Mouse (Mus musculus) heart, adult 2 months (tissue): ENCODE results near the gene Pdia5. TPM values are rescaled to one million over a fixed set of nuclear protein-coding genes. Genes with fewer than 3 reads are reported as not detected.

Experiments used
- DNase-seq, 2 experiments: peaks; one replicate each; pipeline ENCODE4 v3.0.0; 2021
- H3K27ac ChIP-seq: fragments of 200-600 bp; 2 replicates; pipeline ENCODE4 v1.8.1; 2022
- H3K27me3 ChIP-seq: fragments of 200-500 bp; 2 replicates; pipeline ENCODE4 v1.6.1; 2012; ENCODE audit warnings: mild to moderate bottlenecking, low read length, inconsistent platforms, mixed read lengths; ENCODE audit not compliant: control insufficient read depth, insufficient read depth
- H3K36me3 ChIP-seq: fragments of 200-500 bp; 2 replicates; pipeline ENCODE4 v1.6.1; 2012; ENCODE audit warnings: low read length, inconsistent platforms; ENCODE audit not compliant: control insufficient read depth, insufficient read depth
- H3K4me1 ChIP-seq: fragments of 200-500 bp; 2 replicates; pipeline ENCODE4 v1.6.1; 2011; ENCODE audit warnings: low read length; ENCODE audit not compliant: control insufficient read depth, insufficient read depth
- H3K4me3 ChIP-seq: fragments of 200-600 bp; 2 replicates; pipeline ENCODE4 v1.8.1; 2022
- H3K79me2 ChIP-seq: fragments of 200-500 bp; replicated peaks from 2 replicates; pipeline ENCODE4 v1.6.1; 2012; ENCODE audit warnings: mild to moderate bottlenecking, inconsistent platforms, low read length, moderate library complexity, mixed read lengths; ENCODE audit not compliant: control insufficient read depth, insufficient read depth
- H3K9ac ChIP-seq: fragments of 200-500 bp; 2 replicates; pipeline ENCODE4 v1.6.1; 2012; ENCODE audit warnings: low read depth, mild to moderate bottlenecking, control low read depth, inconsistent platforms, low read length, mixed read lengths
- CTCF ChIP-seq: fragments of 200-600 bp; IDR thresholded peaks from 2 replicates; pipeline ENCODE4 v1.8.1; 2022; ENCODE audit warnings: antibody characterized with exemption, mild to moderate bottlenecking, moderate library complexity
- EP300 ChIP-seq: fragments of 200-500 bp; IDR thresholded peaks from 2 replicates; pipeline ENCODE4 v1.6.1; 2011; ENCODE audit warnings: low read depth, low read length, control low read depth; ENCODE audit not compliant: insufficient read depth
- POLR2A ChIP-seq: fragments of 200-500 bp; IDR thresholded peaks from 2 replicates; pipeline ENCODE4 v1.6.1; 2011; ENCODE audit warnings: mild to moderate bottlenecking, low read depth, low read length, control low read depth; ENCODE audit not compliant: insufficient read depth
- WGBS: fragments of 180-500 bp; shearing (Covaris S2); methylation state at CpG from one replicate; pipeline ENCODE4 v1.1.7; 2018; 5-methylcytosine and 5-hydroxymethylcytosine counted together
- intact Hi-C: fragments of 180-260 bp; cut with DNase I; formaldehyde crosslinking; loops from one replicate; pipeline ENCODE4 v1.15.1; 2025
- polyA plus RNA-seq: library from polyadenylated mRNA; depleted of rRNA; stranded (reverse); fragments of >200 nt; gene quantifications from 2 replicates; pipeline ENCODE4 v1.2.3, GENCODE M21; 2012
- total RNA-seq, 2 experiments: library from RNA; stranded (reverse); gene quantifications; 2 replicates each; pipeline ENCODE4 v1.2.3; 2021

The Pdia5 gene
- total and polyA plus RNA-seq, 3 experiments = 4.1 to 5.0 (median 4.4) TPM

DNA sequence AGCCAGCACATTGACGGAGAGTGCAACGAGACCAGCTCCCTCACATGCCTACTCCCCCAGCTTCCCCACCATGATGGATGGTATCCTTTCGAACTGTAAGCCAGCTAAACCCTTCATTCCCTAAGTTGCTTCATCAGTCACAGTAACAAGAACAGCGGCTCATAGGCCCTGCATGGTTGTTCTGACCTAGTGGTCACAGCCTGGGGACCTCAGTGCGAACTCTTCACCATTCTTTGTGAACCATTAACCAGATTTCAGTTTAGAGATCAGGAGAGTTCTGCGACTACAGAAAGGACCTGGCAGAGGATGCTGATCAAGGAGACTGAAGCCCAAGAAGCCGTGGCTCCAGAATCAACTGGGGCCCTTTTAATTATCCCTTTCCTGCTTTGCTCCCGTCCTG is 13.6 kb upstream of the Pdia5 start:
- H3K36me3 ChIP-seq = no peaks in the 10 kb centered on the region
- no peaks in the 10 kb centered on the region for H3K79me2 ChIP-seq
- no peak overlapping the region for H3K9ac ChIP-seq
- no peak overlapping the region for H3K27ac ChIP-seq
- no peaks in the 10 kb centered on the region for H3K4me1 ChIP-seq
- no peak for DNase-seq
- TF ChIP-seq CTCF (no peak), EP300 (no peak), POLR2A (no peak)
- 86% methylated on average over 8 of the region's 8 CpGs for WGBS
- no peaks in the 10 kb centered on the region for H3K27me3 ChIP-seq
- H3K4me3 ChIP-seq = no peak overlapping the region
- intact Hi-C loops = no loop called here

DNA sequence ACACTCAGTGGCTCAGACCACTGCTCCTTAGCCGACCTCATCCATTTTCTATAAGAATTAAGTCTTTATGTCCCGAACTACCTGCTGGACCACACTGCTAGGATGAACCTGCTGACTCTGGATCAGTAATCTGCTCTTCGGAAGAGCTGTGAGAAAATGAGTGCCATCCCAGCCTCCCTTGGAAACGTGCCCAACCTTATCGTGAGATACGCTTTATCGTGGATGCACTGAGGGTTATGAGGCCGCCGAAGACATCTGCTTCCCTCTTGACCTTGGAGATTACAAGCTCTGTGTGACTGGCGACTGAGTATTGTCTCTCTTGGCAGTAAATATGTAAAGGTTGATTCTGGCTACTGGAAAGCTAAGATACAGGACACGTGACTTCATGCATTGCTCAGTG is 11.8 kb upstream of the Pdia5 start:
- no peak for DNase-seq

GRCm38 (mm10) chr16:35501106-35501760 is 10.6 kb upstream of the Pdia5 start:
- intact Hi-C loops = no loop called here
- Histone ChIP-seq H3K9ac (no peak overlapping the region), H3K4me1 (no peaks in the 10 kb centered on the region), H3K36me3 (no peaks in the 10 kb centered on the region), H3K79me2 (no peaks in the 10 kb centered on the region), H3K27me3 (no peaks in the 10 kb centered on the region), H3K4me3 (no peak overlapping the region), H3K27ac (no peak overlapping the region)
- WGBS = 81% methylated on average over 4 of the region's 4 CpGs
- no peak for DNase-seq
- TF ChIP-seq EP300 = no peak
- no peak for TF ChIP-seq POLR2A
- no peak for TF ChIP-seq CTCF

More for the DNA sequence above, 11.8 kb upstream of the Pdia5 start:
- no peak overlapping the region for H3K4me3 ChIP-seq
- intact Hi-C loops = no loop called here
- no peak overlapping the region for H3K27ac ChIP-seq
- no peak overlapping the region for H3K9ac ChIP-seq
- no peaks in the 10 kb centered on the region for H3K4me1 ChIP-seq
- TF ChIP-seq CTCF (no peak), POLR2A (no peak), EP300 (no peak)
- no peaks in the 10 kb centered on the region for H3K79me2 ChIP-seq
- H3K36me3 ChIP-seq = no peaks in the 10 kb centered on the region
- H3K27me3 ChIP-seq = no peaks in the 10 kb centered on the region
- WGBS = 40% methylated on average over 11 of the region's 11 CpGs

GRCm38 (mm10) chr16:35500342-35500741 is 9.7 kb upstream of the Pdia5 start:
- H3K36me3 ChIP-seq = no peaks in the 10 kb centered on the region
- no peak overlapping the region for H3K27ac ChIP-seq
- intact Hi-C loops = no loop called here
- H3K79me2 ChIP-seq = no peaks in the 10 kb centered on the region
- no peaks in the 10 kb centered on the region for H3K27me3 ChIP-seq
- H3K9ac ChIP-seq = no peak overlapping the region
- H3K4me3 ChIP-seq = no peak overlapping the region
- H3K4me1 ChIP-seq = no peaks in the 10 kb centered on the region
- no peak for TF ChIP-seq POLR2A
- no peak for TF ChIP-seq CTCF
- no peak for TF ChIP-seq EP300
- 85% methylated on average over 3 of the region's 3 CpGs for WGBS
- DNase-seq = no peak

DNA sequence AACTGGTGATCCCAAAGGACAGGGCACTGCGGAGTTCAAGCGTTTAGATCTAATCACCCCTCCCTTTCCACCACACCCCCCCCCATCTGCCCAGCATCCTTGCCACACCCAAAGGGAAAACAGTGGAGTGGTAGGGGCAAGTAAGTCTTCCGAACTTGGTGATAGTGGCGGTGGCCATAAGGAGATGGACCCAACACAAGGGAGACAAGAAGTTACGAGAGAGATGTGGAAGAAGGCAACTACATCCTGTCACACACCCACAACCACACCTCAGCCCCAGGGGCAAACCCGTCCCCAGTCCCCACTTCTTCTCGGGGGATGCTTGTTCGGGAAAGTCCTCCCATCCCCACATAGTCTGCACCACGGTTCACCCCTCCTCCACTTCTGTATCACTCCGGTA is 880 bp downstream of the Pdia5 start:
- Histone ChIP-seq H3K4me3 (peak overlapping the region; percentile 82), H3K36me3 (no peaks in the 10 kb centered on the region), H3K27me3 (no peaks in the 10 kb centered on the region), H3K27ac (no peak overlapping the region; the same call in 1 of the 2 replicates), H3K79me2 (no peaks in the 10 kb centered on the region), H3K9ac (peak overlapping the region; percentile 60), H3K4me1 (no peaks in the 10 kb centered on the region)
- DNase-seq = no peak
- 11% methylated on average over 10 of the region's 10 CpGs for WGBS
- intact Hi-C loops = no loop called here
- TF ChIP-seq CTCF (no peak), POLR2A (no peak), EP300 (no peak)

GRCm38 (mm10) chr16:35489066-35489718 is 1.5 kb downstream of the Pdia5 start:
- H3K27ac ChIP-seq = no peak overlapping the region
- DNase-seq = no peak
- H3K4me1 ChIP-seq = no peaks in the 10 kb centered on the region
- 54% methylated on average over 10 of the region's 10 CpGs for WGBS
- no peaks in the 10 kb centered on the region for H3K36me3 ChIP-seq
- TF ChIP-seq POLR2A = no peak
- TF ChIP-seq CTCF = no peak
- TF ChIP-seq EP300 = no peak
- intact Hi-C loops = no loop called here
- no peaks in the 10 kb centered on the region for H3K27me3 ChIP-seq
- H3K79me2 ChIP-seq = no peaks in the 10 kb centered on the region
- H3K9ac ChIP-seq = no peak overlapping the region
- H3K4me3 ChIP-seq = no peak overlapping the region
